Mouse (Mus musculus) cerebellum, adult 9-11 months (tissue): ENCODE measurements around the gene Bnipl.
A peak's percentile ranks its signal among the peaks of the same experiment; 100 is the strongest.

Experiments used
- DNase-seq: peaks from one replicate; pipeline ENCODE4 v3.0.0; 2022

Bnipl gene

GRCm38 (mm10) chr3:95208286-95208685 is 42.7 kb downstream of the Bnipl start:
- DNase-seq, result no peak

- DNase-seq, result no peak
Observed at GRCm38 (mm10) chr3:95203880-95204279, 47.1 kb downstream of the Bnipl start.

- no peak for DNase-seq
Observed at GRCm38 (mm10) chr3:95200562-95200961, 50.4 kb downstream of the Bnipl start.

GRCm38 (mm10) chr3:95200132-95200531 is 50.9 kb downstream of the Bnipl start:
- no peak for DNase-seq

GRCm38 (mm10) chr3:95199101-95199500 is 51.9 kb downstream of the Bnipl start:
- DNase-seq, result no peak

- no peak for DNase-seq
Observed at GRCm38 (mm10) chr3:95195772-95196171, 55.2 kb downstream of the Bnipl start.

GRCm38 (mm10) chr3:95194721-95195135 is 56.3 kb downstream of the Bnipl start:
- peak; percentile 63 for DNase-seq
